Mouse (Mus musculus): Measurements from ENCODE around the gene BC028528. TPM values are rescaled to one million over a fixed set of nuclear protein-coding genes. Genes with fewer than 3 reads are reported as not detected.

The BC028528 gene
- polyA plus RNA-seq, 1 experiment from 2014 or later = 10.8 TPM

Other genes with a start within 250 kb of the BC028528 start
- 75.7 and 79.4 TPM in 2 replicates for gene Mcl1, start 233.2 kb downstream of the BC028528 start, polyA plus RNA-seq (2014; fragmentation: Nextera tagmentation; extraction: Ambion mirVana)
- gene Adamtsl4, start 204.1 kb downstream of the BC028528 start, polyA plus RNA-seq (2014; fragmentation: Nextera tagmentation; extraction: Ambion mirVana) = 0.42 and 0.82 TPM in 2 replicates
- gene Ecm1, start 152.4 kb downstream of the BC028528 start, polyA plus RNA-seq (2014; fragmentation: Nextera tagmentation; extraction: Ambion mirVana) = 20.5 and 21.5 TPM in 2 replicates
- 46.8 and 56.5 TPM in 2 replicates for gene Tars2, start 131.8 kb downstream of the BC028528 start, polyA plus RNA-seq (2014; fragmentation: Nextera tagmentation; extraction: Ambion mirVana)
- 21.1 and 21.6 TPM in 2 replicates for gene Rprd2, start 73.1 kb downstream of the BC028528 start, polyA plus RNA-seq (2014; fragmentation: Nextera tagmentation; extraction: Ambion mirVana)
- 65.9 and 69.6 TPM in 2 replicates for gene Prpf3, start 36.1 kb downstream of the BC028528 start, polyA plus RNA-seq (2014; fragmentation: Nextera tagmentation; extraction: Ambion mirVana)
- 347 and 348 TPM in 2 replicates for gene Mrps21, start 20.5 kb downstream of the BC028528 start, polyA plus RNA-seq (2014; fragmentation: Nextera tagmentation; extraction: Ambion mirVana)
- gene Ciart, start 9.8 kb downstream of the BC028528 start, polyA plus RNA-seq (2014; fragmentation: Nextera tagmentation; extraction: Ambion mirVana) = 3.3 and 5.0 TPM in 2 replicates
- gene Aph1a, start 2.0 kb upstream of the BC028528 start, polyA plus RNA-seq (2014; fragmentation: Nextera tagmentation; extraction: Ambion mirVana) = 35.9 and 36.2 TPM in 2 replicates
- 35.7 and 36.5 TPM in 2 replicates for gene Car14, start 12.7 kb upstream of the BC028528 start, polyA plus RNA-seq (2014; fragmentation: Nextera tagmentation; extraction: Ambion mirVana)
- 119 and 131 TPM in 2 replicates for gene Anp32e, start 37.2 kb upstream of the BC028528 start, polyA plus RNA-seq (2014; fragmentation: Nextera tagmentation; extraction: Ambion mirVana)
- 72.8 and 79.5 TPM in 2 replicates for gene Plekho1, start 104.0 kb upstream of the BC028528 start, polyA plus RNA-seq (2014; fragmentation: Nextera tagmentation; extraction: Ambion mirVana)
- gene Vps45, start 166.5 kb upstream of the BC028528 start, polyA plus RNA-seq (2014; fragmentation: Nextera tagmentation; extraction: Ambion mirVana) = 31.0 and 32.2 TPM in 2 replicates
- 9.0 and 11.4 TPM in 2 replicates for gene Otud7b, start 212.5 kb upstream of the BC028528 start, polyA plus RNA-seq (2014; fragmentation: Nextera tagmentation; extraction: Ambion mirVana)